Mouse (Mus musculus): Measurements from ENCODE around the gene Smap1. TPM values are rescaled to one million over a fixed set of nuclear protein-coding genes. Genes with fewer than 3 reads are reported as not detected.
A peak's percentile ranks its signal among the peaks of the same experiment; 100 is the strongest.
"Not testable (repeated sequence)": the region's sequence is repeated elsewhere in the genome, so short reads cannot be mapped to it uniquely, and the experiment has no call there.

Gene Smap1
- polyA plus RNA-seq (2017; shearing (Covaris generic)): 10 to 100 TPM; 40.4 to 58.4 (median 53.7) TPM

GRCm38 (mm10) chr1:23921711-23922529 lies at the start of gene Smap1:
Gene Smap1, minus strand, starts transcription at chr1:23922317.
- ATAC-seq: peak; percentile 68

GRCm38 (mm10) chr1:23971159-23971558 lies 49.0 kb upstream of the Smap1 start:
- ATAC-seq: not testable (repeated sequence)

GRCm38 (mm10) chr1:23968027-23968725 lies 46.1 kb upstream of the Smap1 start:
- ATAC-seq: no peak

GRCm38 (mm10) chr1:23966226-23966625 lies 44.1 kb upstream of the Smap1 start:
- no peak for ATAC-seq

GRCm38 (mm10) chr1:23959415-23959732 lies 37.3 kb upstream of the Smap1 start:
- ATAC-seq: peak; percentile 22

- ATAC-seq: peak; percentile 91
Measured at GRCm38 (mm10) chr1:23958668-23959414, 36.7 kb upstream of the Smap1 start.

GRCm38 (mm10) chr1:23958101-23958500 lies 36.0 kb upstream of the Smap1 start:
- no peak for ATAC-seq

- ATAC-seq: no peak
Measured at GRCm38 (mm10) chr1:23955539-23955938, 33.4 kb upstream of the Smap1 start.

- ATAC-seq: no peak
Measured at GRCm38 (mm10) chr1:23953921-23954320, 31.8 kb upstream of the Smap1 start.

- ATAC-seq: no peak
Measured at GRCm38 (mm10) chr1:23948778-23949699, 26.9 kb upstream of the Smap1 start.

- ATAC-seq: no peak
Measured at GRCm38 (mm10) chr1:23948290-23948689, 26.2 kb upstream of the Smap1 start.

GRCm38 (mm10) chr1:23944076-23944475 lies 22.0 kb upstream of the Smap1 start:
- no peak for ATAC-seq

- no peak for ATAC-seq
Measured at GRCm38 (mm10) chr1:23943146-23943940, 21.2 kb upstream of the Smap1 start.

- ATAC-seq: no peak
Measured at GRCm38 (mm10) chr1:23935408-23935762, 13.3 kb upstream of the Smap1 start.

- no peak for ATAC-seq
Measured at GRCm38 (mm10) chr1:23934669-23935407, 12.7 kb upstream of the Smap1 start.

- ATAC-seq: no peak
Measured at GRCm38 (mm10) chr1:23929410-23929809, 7.3 kb upstream of the Smap1 start.

- ATAC-seq: no peak
Measured at GRCm38 (mm10) chr1:23928371-23928770, 6.3 kb upstream of the Smap1 start.

- peak; percentile 44 for ATAC-seq
Measured at GRCm38 (mm10) chr1:23923779-23924708, 1.9 kb upstream of the Smap1 start.

GRCm38 (mm10) chr1:23922530-23922884 lies 390 bp upstream of the Smap1 start:
- ATAC-seq: no peak

- no peak for ATAC-seq
Measured at GRCm38 (mm10) chr1:23920275-23920674, 1.8 kb downstream of the Smap1 start.
